Mouse (Mus musculus): ENCODE measurements around the gene Ttyh3. TPM values are rescaled to one million over a fixed set of nuclear protein-coding genes. Genes with fewer than 3 reads are reported as not detected.

Ttyh3 gene
- polyA plus RNA-seq, 1 experiment = 280 TPM

GRCm38 (mm10) chr5:140589082-140589774 is 59.6 kb downstream of the Ttyh3 start:
- no peak for DNase-seq (ENCODE audit: low read depth)
- TF ChIP-seq CTCF (IDR thresholded peaks at IDR 0.05; ENCODE audit: borderline replicate concordance, extremely low read depth, insufficient read depth, insufficient read length) = no peak
- TF ChIP-seq POLR2A (IDR thresholded peaks at IDR 0.05; ENCODE audit: borderline replicate concordance, extremely low read depth, insufficient read depth, insufficient read length, poor library complexity, severe bottlenecking) = no peak

DNA sequence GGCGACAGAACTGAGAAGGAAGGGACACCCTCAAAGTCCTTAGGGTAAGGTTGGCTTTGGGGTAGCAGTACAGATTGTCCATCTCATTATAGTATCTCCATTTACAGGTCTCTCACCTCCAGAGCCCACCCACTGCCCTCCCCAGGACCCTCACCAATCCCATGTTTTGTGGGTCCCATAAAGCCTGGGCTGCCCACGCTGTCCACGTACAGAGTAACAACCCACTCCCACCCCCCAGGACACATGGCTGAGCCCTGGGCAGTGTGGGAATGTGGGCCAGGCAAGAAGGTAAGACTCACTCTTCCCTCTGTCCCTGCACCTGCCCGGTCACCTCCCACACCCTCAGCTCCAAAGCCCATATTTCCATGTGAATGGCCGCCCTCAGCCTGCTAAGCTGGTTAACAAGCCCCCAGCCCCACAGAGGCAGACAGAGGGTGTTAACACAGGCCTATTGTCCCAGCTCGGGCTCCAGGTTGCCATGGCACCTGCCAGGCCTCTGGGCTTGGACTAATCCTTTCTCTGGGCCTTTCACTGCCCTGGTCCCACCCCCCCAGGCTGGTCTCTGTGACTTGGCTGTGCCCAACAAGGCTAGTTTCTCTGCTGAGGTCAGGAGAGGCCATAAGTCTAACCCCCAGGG is 65.0 kb downstream of the Ttyh3 start:
- TF ChIP-seq CTCF (IDR thresholded peaks at IDR 0.05; ENCODE audit: borderline replicate concordance, extremely low read depth, insufficient read depth, insufficient read length) (no peak), POLR2A (IDR thresholded peaks at IDR 0.05; ENCODE audit: borderline replicate concordance, extremely low read depth, insufficient read depth, insufficient read length, poor library complexity, severe bottlenecking) (no peak)
- DNase-seq (ENCODE audit: low read depth) = peak; percentile 95

DNA sequence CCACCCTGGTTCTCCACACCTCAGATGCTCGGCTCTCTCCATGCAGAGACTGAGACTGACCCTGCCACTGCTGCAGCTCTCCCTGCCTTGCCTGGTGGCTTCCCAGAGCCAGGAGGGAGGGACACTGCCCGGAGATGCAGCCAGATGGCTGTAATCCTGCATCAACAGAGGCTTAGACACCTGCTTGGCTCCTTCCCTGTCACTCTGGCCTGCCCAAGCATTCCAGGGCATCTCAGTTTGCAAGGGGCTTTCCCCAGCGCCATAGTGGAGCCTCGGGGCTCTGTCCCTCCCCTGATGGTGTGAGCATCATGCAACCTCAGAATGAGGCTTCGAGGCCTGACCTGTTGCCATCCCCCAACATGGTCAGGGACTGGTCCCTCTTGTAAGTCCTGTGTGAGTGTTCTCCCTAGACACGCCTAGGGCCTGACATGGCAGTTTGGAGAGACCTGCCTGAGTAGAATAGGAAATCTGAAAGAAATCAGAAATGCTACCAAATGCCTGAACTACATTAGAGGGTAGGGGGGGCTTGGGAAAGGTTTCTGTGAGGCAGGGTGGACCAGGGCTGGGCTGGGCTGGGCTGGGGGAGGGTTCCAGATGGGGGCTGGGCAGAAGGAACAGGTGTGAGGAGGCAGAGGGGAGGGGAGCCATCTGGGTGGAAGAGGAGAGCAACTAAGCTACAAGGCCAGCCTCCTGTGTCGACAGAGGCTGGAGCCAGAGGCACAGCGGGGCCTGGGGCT is 65.7 kb downstream of the Ttyh3 start:
- TF ChIP-seq POLR2A (IDR thresholded peaks at IDR 0.05; ENCODE audit: borderline replicate concordance, extremely low read depth, insufficient read depth, insufficient read length, poor library complexity, severe bottlenecking) (no peak), CTCF (IDR thresholded peaks at IDR 0.05; ENCODE audit: borderline replicate concordance, extremely low read depth, insufficient read depth, insufficient read length) (no peak)
- peak; percentile 74 for DNase-seq (ENCODE audit: low read depth)

DNA sequence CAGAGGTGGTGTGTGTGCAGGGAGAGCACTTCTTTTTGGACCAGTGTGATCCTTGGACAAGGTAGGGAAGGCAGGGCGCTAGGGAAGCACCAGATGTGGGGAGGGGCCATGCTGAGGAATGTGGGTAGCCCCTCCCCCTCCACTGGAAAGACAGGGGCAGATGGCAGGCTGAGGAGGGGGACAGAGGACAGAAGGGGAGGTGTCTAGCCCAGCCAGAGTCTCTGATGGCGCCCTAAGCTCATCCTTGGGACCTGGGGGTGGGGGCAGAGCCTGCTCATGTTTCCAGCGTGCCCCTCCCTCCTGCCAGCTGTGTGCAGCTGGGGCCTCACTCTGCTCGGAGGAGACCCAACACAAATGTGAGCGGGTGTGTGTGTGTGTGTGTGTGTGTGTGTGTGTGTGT is 67.3 kb downstream of the Ttyh3 start:
- no peak for DNase-seq (ENCODE audit: low read depth)
- TF ChIP-seq POLR2A (IDR thresholded peaks at IDR 0.05; ENCODE audit: borderline replicate concordance, extremely low read depth, insufficient read depth, insufficient read length, poor library complexity, severe bottlenecking) (no peak), CTCF (IDR thresholded peaks at IDR 0.05; ENCODE audit: borderline replicate concordance, extremely low read depth, insufficient read depth, insufficient read length) (no peak)

DNA sequence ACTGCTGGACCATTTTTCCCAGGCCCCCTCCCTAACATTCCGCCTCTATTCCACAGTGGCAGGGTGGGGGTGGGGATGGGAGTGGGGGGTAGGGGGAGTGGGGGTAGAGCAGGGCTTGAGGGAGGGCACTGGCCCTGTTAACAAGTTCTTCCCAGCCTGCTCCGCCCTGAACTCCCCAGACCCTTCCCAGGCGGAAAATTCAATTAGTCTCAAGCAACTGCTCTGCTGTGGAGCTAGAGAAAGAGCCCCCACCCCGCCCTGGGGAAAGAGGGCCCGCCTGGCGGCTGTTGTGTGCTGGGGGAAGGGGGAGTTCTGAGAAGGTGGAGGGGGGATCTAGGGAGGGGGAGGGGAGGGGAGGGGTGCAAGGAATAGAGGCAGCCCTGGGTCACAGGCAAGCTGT is 69.1 kb downstream of the Ttyh3 start:
- TF ChIP-seq CTCF (IDR thresholded peaks at IDR 0.05; ENCODE audit: borderline replicate concordance, extremely low read depth, insufficient read depth, insufficient read length) (no peak), POLR2A (IDR thresholded peaks at IDR 0.05; ENCODE audit: borderline replicate concordance, extremely low read depth, insufficient read depth, insufficient read length, poor library complexity, severe bottlenecking) (no peak)
- DNase-seq (ENCODE audit: low read depth) = peak; percentile 92

GRCm38 (mm10) chr5:140579221-140579620 is 69.6 kb downstream of the Ttyh3 start:
- TF ChIP-seq CTCF (IDR thresholded peaks at IDR 0.05; ENCODE audit: borderline replicate concordance, extremely low read depth, insufficient read depth, insufficient read length) (no peak), POLR2A (IDR thresholded peaks at IDR 0.05; ENCODE audit: borderline replicate concordance, extremely low read depth, insufficient read depth, insufficient read length, poor library complexity, severe bottlenecking) (no peak)
- no peak for DNase-seq (ENCODE audit: low read depth)

- no peak for TF ChIP-seq POLR2A (IDR thresholded peaks at IDR 0.05; ENCODE audit: borderline replicate concordance, extremely low read depth, insufficient read depth, insufficient read length, poor library complexity, severe bottlenecking)
- no peak for TF ChIP-seq CTCF (IDR thresholded peaks at IDR 0.05; ENCODE audit: borderline replicate concordance, extremely low read depth, insufficient read depth, insufficient read length)
- no peak for DNase-seq (ENCODE audit: low read depth)
These were observed 73.4 kb downstream of the Ttyh3 start for GRCm38 (mm10) chr5:140575381-140575866.

- no peak for DNase-seq (ENCODE audit: low read depth)
- no peak for TF ChIP-seq CTCF (IDR thresholded peaks at IDR 0.05; ENCODE audit: borderline replicate concordance, extremely low read depth, insufficient read depth, insufficient read length)
- TF ChIP-seq POLR2A (IDR thresholded peaks at IDR 0.05; ENCODE audit: borderline replicate concordance, extremely low read depth, insufficient read depth, insufficient read length, poor library complexity, severe bottlenecking) = no peak
These were observed 76.2 kb downstream of the Ttyh3 start for GRCm38 (mm10) chr5:140572611-140573010.

GRCm38 (mm10) chr5:140571673-140572072 is 77.2 kb downstream of the Ttyh3 start:
- peak; percentile 34 for DNase-seq (ENCODE audit: low read depth)
- no peak for TF ChIP-seq POLR2A (IDR thresholded peaks at IDR 0.05; ENCODE audit: borderline replicate concordance, extremely low read depth, insufficient read depth, insufficient read length, poor library complexity, severe bottlenecking)
- no peak for TF ChIP-seq CTCF (IDR thresholded peaks at IDR 0.05; ENCODE audit: borderline replicate concordance, extremely low read depth, insufficient read depth, insufficient read length)

DNA sequence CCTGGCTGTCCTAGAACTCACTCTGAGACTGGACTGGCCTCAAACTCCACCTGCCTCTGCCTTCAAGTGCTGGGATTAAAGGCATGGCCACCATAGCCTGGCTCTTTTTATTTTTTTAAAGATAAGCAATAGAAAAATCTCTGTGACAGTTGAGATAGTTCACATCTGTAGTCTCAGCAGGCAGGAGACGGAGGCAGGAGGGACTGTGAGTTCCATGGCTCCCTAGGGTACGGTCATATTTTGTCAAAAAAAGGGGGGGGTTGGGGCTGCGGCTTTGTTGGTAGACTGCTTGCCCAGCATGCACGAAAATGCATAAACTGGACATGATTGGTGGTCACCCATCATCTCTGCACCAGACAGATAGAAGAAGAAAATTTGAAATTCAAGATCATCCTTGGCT is 77.6 kb downstream of the Ttyh3 start:
- no peak for DNase-seq (ENCODE audit: low read depth)
- TF ChIP-seq POLR2A (IDR thresholded peaks at IDR 0.05; ENCODE audit: borderline replicate concordance, extremely low read depth, insufficient read depth, insufficient read length, poor library complexity, severe bottlenecking) (no peak), CTCF (IDR thresholded peaks at IDR 0.05; ENCODE audit: borderline replicate concordance, extremely low read depth, insufficient read depth, insufficient read length) (no peak)

Other genes starting within 250 kb of the Ttyh3 start
- 92.5 and 112 TPM in 2 replicates for gene Eif3b, start 229.7 kb downstream of the Ttyh3 start, polyA plus RNA-seq (2012; rRNA removed)
- gene Gm4869, start 203.4 kb downstream of the Ttyh3 start, polyA plus RNA-seq (2012; rRNA removed) = 0.10 and 0.12 TPM in 2 replicates
- gene Chst12, start 143.5 kb downstream of the Ttyh3 start, polyA plus RNA-seq (2012; rRNA removed) = 9.5 and 15.7 TPM in 2 replicates
- gene Grifin, start 84.0 kb downstream of the Ttyh3 start, polyA plus RNA-seq (2012; rRNA removed) = 0.26 and 0.32 TPM in 2 replicates
- 55.8 and 73.4 TPM in 2 replicates for gene Lfng, start 41.7 kb downstream of the Ttyh3 start, polyA plus RNA-seq (2012; rRNA removed)
- 42.4 and 49.9 TPM in 2 replicates for gene Iqce, start 53.3 kb upstream of the Ttyh3 start, polyA plus RNA-seq (2012; rRNA removed)
- gene Brat1, start 56.0 kb upstream of the Ttyh3 start, polyA plus RNA-seq (2012; rRNA removed) = 28.6 and 34.3 TPM in 2 replicates
- gene Amz1, start 75.1 kb upstream of the Ttyh3 start, polyA plus RNA-seq (2012; rRNA removed) = 3.2 and 3.5 TPM in 2 replicates
- 96.8 and 122 TPM in 2 replicates for gene Gna12, start 181.4 kb upstream of the Ttyh3 start, polyA plus RNA-seq (2012; rRNA removed)

All from brain, embryonic 14.5 days (tissue).